Mouse (Mus musculus) kidney, adult 11 months (tissue): ENCODE data around the gene Nup85.

Source experiments
- DNase-seq: peaks from one replicate; pipeline ENCODE4 v3.0.0; 2022

The Nup85 gene

DNA sequence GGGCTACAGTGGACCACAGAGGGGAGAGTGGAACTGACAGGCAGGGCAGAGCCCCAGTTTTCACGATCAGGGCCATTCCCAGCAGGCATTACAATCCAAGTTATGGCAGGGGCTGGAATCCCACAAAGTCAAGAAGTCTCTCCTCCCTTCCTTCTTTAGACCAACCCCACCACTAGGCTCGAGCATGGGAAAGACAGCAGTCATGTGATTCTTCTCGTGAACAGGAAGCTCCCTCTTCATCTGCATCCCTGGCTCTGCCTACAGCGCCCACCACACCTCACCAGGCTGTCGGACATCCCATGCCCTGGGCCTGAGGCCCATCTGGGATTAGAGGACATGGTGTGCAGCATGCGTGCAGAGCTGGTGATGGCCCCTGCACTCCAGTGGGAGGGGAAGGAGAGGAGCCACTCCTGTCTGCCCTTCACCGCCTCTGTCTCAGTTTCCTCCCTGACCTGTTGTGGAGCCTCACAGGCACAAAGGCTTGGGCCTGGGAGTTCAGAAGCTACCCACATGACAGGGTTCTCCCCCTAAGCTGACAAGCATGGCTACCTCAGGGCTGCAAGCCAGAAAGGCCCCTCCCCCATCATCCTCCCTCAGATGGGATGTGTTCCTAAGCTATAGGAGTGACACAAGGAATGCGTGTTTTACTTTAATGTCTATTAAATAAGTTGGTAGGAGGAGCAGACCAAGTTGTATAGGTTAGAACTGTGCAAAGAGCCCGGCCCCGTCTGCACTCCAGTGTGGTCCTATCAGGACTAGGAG, 50.3 kb downstream of the Nup85 start:
- DNase-seq = peak; percentile 61

DNA sequence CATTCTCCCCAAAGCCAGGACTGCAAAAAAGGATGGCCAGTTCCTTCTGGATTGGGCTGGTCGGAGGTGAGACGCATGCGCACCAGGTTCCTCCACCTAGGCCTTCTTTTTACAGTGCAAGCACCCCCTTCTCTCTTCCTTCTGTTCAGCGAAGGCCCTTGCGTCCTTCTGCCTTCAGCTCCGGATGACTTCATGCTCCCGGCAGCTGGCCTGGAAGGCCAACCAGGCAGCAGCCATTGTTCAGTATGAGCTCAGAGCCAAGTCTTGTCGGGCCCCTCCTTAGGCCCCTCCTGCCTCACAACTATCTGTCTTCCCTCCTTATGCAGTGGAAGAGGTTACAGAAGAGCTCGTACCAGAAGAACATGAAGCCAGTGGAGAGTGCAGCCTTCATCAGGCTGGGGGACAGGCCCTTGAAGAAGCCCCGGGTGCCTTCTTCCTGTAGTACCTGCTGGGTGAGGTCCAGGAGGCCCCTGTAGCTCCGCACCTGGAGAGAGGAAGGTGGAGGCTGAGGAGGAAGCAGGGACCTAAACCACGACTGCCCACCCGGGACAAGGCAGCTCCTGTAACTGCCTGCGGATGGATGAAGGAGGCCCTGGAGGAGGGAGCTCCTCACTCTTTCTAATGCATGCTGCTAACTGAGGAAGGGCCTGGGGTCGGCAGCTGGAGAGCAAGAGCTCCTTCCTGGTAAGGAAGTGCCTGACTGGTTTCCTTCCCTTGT, 51.0 kb downstream of the Nup85 start:
- DNase-seq = peak; percentile 23

- DNase-seq = peak; percentile 71
Observed at GRCm38 (mm10) chr11:115615875-115616274, 51.6 kb downstream of the Nup85 start.

- DNase-seq = peak; percentile 25
Observed at GRCm38 (mm10) chr11:115616371-115616770, 52.1 kb downstream of the Nup85 start.

- DNase-seq = peak; percentile 80
Observed at GRCm38 (mm10) chr11:115616893-115617292, 52.7 kb downstream of the Nup85 start.

DNA sequence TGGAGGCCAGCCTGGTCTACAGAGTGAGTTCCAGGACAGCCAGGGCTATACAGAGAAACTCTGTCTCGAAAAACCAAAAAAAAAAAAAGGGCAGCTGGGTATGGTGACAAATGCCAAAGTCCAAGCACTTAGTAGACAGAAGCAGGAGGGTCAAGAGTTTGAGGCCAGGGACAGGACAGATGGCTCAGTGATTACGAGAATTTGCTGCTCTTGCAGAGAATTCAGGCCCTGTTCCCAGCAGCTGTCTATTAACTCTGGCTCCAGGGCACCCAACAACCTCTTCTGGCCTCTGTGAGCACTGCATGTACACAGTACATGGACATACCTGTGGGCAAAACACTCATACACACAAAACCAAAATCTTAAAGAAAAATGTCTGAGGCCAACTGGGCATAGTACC, 53.8 kb downstream of the Nup85 start:
- DNase-seq = peak; percentile 66

GRCm38 (mm10) chr11:115618732-115619516, 54.7 kb downstream of the Nup85 start:
- DNase-seq = peak; percentile 31

- DNase-seq = no peak
Observed at GRCm38 (mm10) chr11:115619949-115620348, 55.7 kb downstream of the Nup85 start.

GRCm38 (mm10) chr11:115623487-115624070, 59.3 kb downstream of the Nup85 start:
- DNase-seq = peak; percentile 66

- peak; percentile 88 for DNase-seq
Observed at GRCm38 (mm10) chr11:115625877-115626276, 61.6 kb downstream of the Nup85 start.

DNA sequence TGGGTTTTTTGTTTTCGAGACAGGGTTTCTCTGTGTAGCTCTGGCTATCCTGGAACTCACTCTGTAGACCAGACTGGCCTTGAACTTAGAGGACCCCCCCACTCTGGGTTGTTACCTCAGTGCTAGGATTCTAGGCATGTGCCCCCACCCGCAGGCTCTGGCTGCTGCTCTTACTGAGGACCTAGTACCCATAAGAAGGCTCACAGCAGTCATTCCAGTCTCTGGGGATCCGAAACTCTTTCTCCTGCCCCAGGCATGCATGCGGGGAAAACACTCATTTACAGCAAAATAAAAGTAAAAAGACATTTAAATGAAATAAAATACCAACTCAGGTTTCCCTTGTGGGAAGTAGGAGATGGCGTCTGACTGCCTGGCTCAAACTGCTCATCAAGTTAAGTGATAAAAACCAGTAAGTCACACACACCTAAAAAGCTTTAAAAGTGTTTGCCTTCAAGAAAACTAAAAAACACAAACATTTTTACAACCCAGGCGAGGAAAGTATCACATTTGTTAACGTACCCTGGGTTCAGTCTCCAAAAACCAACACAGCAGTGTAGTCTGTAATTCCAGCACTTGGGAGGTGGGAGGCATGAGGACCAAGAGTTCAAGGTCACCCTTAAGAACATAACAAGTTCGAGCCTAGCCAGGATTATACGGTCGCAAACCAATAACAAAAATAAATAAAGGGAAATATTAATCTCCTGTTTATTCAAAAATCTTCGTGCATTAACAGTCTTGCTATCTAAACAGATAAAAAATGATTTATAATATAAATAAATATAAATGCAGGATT, 62.8 kb downstream of the Nup85 start:
- DNase-seq = peak; percentile 37

DNA sequence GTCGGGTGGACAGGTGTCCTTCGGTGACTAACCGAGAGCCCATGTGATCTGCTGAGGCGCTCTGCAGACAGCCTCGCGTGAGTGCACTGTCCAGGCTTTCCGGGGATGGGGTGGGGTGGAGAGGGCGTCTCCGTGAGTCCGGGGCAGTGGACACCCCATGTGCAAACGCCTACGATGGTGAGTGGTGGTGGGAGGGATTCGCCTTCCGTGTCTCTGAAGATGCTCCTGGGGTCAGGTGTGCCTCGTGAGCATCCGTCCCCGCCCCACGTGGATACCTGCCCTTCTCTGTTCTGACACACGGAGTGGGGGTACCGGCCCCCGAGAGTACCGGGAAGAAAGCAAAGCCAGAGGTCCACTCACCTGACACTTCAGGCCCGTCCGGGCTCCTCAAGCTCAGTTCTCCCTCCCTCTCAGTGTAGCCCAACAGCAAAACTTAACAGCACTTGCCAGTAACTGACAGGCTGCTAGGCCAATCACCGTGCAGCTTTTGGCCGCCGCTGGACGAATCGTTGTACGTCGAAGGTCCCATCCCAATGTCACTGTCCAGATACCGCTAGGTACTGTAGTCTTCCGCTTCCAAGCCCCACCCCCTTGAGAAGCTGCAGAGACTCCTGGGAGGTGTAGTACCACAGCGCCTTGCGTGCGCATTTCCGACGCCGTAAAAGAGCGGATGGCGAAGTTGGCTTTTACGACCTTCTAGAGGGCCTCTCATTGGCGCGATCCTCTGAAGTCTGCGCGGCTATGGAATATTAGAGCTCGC, 63.7 kb downstream of the Nup85 start, which contains the start of gene Slc25a19:
Gene Slc25a19 (minus strand): TSS at position 591 of the 760 bp plus-strand sequence.
- peak; percentile 100 for DNase-seq

DNA sequence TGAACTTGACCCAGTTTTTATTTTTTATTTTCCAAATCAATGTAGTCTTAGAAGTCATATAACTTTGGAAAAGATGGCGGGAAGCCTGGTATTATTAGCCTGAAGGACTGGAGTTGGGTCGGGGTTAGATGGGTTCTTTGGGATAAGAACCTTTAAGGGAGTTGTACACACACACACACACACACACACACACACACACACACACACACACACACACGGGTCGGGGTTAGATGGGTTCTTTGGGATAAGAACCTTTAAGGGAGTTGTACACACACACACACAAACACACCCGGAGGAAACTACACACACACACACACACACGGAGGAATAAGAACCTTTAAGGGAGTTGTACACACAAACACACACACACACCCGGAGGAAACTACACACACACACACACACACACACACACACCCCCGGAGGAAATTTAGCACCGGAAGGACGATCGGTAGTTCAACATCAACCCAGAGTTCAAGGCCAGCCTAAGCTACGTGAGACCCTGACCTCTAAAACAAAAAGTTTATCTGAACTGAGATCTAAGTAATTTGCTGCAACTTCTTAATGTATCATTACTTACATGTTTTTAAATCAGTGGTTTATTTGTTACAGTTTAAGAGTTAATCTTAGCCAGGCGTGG, 64.3 kb downstream of the Nup85 start:
- no peak for DNase-seq

GRCm38 (mm10) chr11:115629734-115630531, 65.7 kb downstream of the Nup85 start:
- no peak for DNase-seq

GRCm38 (mm10) chr11:115630532-115631504, 66.6 kb downstream of the Nup85 start:
- no peak for DNase-seq

DNA sequence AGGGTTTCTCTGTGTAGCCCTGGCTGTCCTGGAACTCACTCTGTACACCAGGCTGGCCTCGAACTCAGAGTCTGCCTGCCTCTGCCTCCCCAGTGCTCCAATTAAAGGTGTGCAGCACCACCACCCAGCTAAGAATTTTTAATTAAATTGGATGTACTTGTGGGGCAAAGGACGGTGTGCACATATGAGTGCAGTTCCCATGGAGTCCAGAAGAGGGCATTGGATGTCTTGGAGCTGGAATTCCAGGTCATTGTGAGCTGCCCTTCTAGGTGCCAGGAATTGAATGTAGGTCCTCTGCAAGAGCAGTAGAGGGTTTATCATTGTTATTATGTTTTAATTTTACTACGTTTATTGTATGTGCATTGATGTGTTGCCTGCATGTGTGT, 67.3 kb downstream of the Nup85 start:
- DNase-seq = peak; percentile 57

DNA sequence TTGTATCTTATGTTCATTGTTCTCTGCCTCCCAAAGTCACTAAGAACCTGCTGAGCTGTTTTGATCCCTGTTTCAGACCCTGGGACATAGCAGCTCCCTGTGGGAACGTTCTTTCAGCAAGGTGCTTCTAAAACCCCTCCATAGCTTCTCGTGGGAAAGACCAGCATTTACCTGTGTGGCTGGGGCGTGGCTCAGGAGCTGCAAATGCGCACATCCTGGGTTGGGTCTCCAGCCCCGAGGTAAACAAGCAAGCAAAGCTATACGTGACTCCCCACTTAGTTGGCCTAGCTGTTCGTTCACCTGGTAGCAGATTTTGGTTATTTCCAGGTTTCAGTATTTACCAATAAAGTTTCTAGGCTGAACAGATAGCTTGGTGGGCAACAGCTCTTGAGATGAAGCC, 68.0 kb downstream of the Nup85 start:
- no peak for DNase-seq

GRCm38 (mm10) chr11:115632862-115633261, 68.6 kb downstream of the Nup85 start:
- DNase-seq = no peak
